ENCODE assay signal across 18 mouse cellular contexts in the genomic region with DNA sequence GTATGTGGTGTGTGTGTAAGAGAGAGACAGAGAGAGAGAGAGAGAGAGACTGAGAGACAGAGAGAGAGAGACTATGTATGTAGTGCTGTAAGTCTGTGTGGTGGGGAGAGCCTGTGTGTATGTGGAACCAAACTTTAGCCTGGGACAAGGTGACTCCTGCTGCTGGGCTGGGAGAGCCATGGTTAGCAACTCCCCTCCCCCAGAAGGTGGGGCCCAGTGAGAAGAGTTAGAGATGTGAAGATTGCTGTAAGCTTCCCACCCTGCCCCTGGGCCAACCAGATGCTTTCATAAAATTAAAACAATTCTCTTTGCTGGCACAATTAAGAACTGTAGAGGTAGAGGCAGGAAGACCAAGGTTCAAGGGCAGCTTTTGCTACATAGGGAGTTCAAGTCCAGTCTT.
"Had no signal": no experiment of that assay in that cellular context is flagged by ENCODE, and none has a peak within 500 bp of the region (broad histone marks: within the 10 kb centered on the region; RNA-seq: fewer than 3 reads in every experiment).

No protein-coding gene starts in this region.

- H3K4me1 ChIP-seq: midbrain, embryonic 10.5 days; midbrain, embryonic 12.5 days; neural tube, embryonic 13.5 days; neural tube, embryonic 15.5 days had no signal

- DNase-seq: lung, adult 18-20 months; lung, embryonic 14.5 days; lung, postnatal 10 days; lung, postnatal 4 days; midbrain, embryonic 14.5 days; retina, postnatal 1 day; right cerebral cortex, adult 18-20 months; right cerebral cortex, postnatal 25 days; right cerebral cortex, postnatal 4 days; spleen, adult 18-20 months; thymus, adult 18-20 months; thymus, postnatal 25 days; thymus, postnatal 4 days had no signal

- H3K27ac ChIP-seq: midbrain, embryonic 10.5 days; midbrain, embryonic 12.5 days; neural tube, embryonic 13.5 days; neural tube, embryonic 15.5 days had no signal

- H3K9me3 ChIP-seq: midbrain, embryonic 10.5 days; midbrain, embryonic 12.5 days; neural tube, embryonic 13.5 days; neural tube, embryonic 15.5 days had no signal

- H3K9ac ChIP-seq: lung, embryonic 14.5 days; midbrain, embryonic 12.5 days; neural tube, embryonic 13.5 days; neural tube, embryonic 15.5 days had no signal

- H3K27me3 ChIP-seq: midbrain, embryonic 12.5 days; neural tube, embryonic 13.5 days; neural tube, embryonic 15.5 days had no signal

- H3K36me3 ChIP-seq: midbrain, embryonic 10.5 days; midbrain, embryonic 12.5 days; neural tube, embryonic 13.5 days; neural tube, embryonic 15.5 days had no signal

- H3K4me3 ChIP-seq: midbrain, embryonic 10.5 days; midbrain, embryonic 12.5 days; myocyte; neural tube, embryonic 13.5 days; neural tube, embryonic 15.5 days had no signal
